32 mouse cellular contexts compared by ENCODE assay signal in the genomic region with DNA sequence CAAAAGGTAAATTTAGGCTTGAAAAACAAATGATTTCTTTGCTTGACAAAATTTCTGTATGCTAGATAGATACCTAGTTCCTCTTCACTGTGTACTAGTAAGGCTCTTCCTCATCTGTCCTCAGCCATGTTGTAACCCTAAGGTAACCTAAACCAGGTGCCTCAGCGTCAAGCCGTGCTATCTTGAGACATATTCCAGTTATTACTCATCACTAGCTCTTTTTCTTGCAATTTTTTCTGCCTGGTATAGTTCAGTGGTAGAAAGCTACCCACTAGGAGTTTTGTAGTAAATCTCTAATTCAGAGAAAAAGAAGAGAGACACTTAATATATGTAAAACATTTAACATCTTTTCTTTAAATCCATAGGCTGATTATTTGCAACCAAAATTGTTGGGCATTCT. TPM values are rescaled to one million over a fixed set of nuclear protein-coding genes. Genes with fewer than 3 reads are reported as not detected.
"Had no signal": no experiment of that assay in that cellular context is flagged by ENCODE, and none has a peak within 500 bp of the region (broad histone marks: within the 10 kb centered on the region; RNA-seq: fewer than 3 reads in every experiment).

No protein-coding gene starts in this region.

- H3K4me2 ChIP-seq: limb, embryonic 12.5 days; limb, embryonic 13.5 days; limb, embryonic 15.5 days; liver, embryonic 11.5 days; liver, embryonic 12.5 days; liver, embryonic 13.5 days; liver, embryonic 15.5 days; lung, embryonic 14.5 days; lung, embryonic 15.5 days; midbrain, embryonic 11.5 days; midbrain, embryonic 12.5 days; midbrain, embryonic 13.5 days; midbrain, embryonic 15.5 days; neural tube, embryonic 12.5 days had no signal

- H3K4me3 ChIP-seq: limb, embryonic 10.5 days; limb, embryonic 12.5 days; limb, embryonic 13.5 days; limb, embryonic 15.5 days; liver, embryonic 12.5 days; liver, embryonic 13.5 days; liver, embryonic 15.5 days; lung, embryonic 15.5 days; megakaryocyte, embryonic 14.5 days; midbrain, embryonic 10.5 days; midbrain, embryonic 12.5 days; midbrain, embryonic 13.5 days; midbrain, embryonic 15.5 days; myocyte; neural tube, embryonic 12.5 days had no signal

- H3K9ac ChIP-seq: limb, embryonic 12.5 days; limb, embryonic 13.5 days; limb, embryonic 15.5 days; liver, embryonic 12.5 days; liver, embryonic 13.5 days; liver, embryonic 14.5 days; liver, embryonic 15.5 days; liver, postnatal 0 days; lung, embryonic 14.5 days; lung, embryonic 15.5 days; midbrain, embryonic 12.5 days; midbrain, embryonic 13.5 days; midbrain, embryonic 15.5 days; neural tube, embryonic 12.5 days had no signal

- H3K4me1 ChIP-seq: limb, embryonic 10.5 days; limb, embryonic 12.5 days; limb, embryonic 13.5 days; limb, embryonic 15.5 days; liver, embryonic 12.5 days; liver, embryonic 13.5 days; liver, embryonic 15.5 days; lung, embryonic 15.5 days; megakaryocyte, embryonic 14.5 days; midbrain, embryonic 10.5 days; midbrain, embryonic 12.5 days; midbrain, embryonic 13.5 days; midbrain, embryonic 15.5 days; neural tube, embryonic 12.5 days had no signal

- H3K27me3 ChIP-seq: limb, embryonic 12.5 days; limb, embryonic 13.5 days; limb, embryonic 15.5 days; liver, embryonic 12.5 days; liver, embryonic 13.5 days; liver, embryonic 15.5 days; lung, embryonic 15.5 days; megakaryocyte, embryonic 14.5 days; midbrain, embryonic 12.5 days; midbrain, embryonic 13.5 days; midbrain, embryonic 15.5 days; neural tube, embryonic 12.5 days had no signal

- H3K27ac ChIP-seq: limb, embryonic 10.5 days; limb, embryonic 12.5 days; limb, embryonic 13.5 days; limb, embryonic 15.5 days; liver, embryonic 12.5 days; liver, embryonic 13.5 days; liver, embryonic 14.5 days; liver, embryonic 15.5 days; lung, embryonic 15.5 days; macrophage; midbrain, embryonic 10.5 days; midbrain, embryonic 12.5 days; midbrain, embryonic 13.5 days; midbrain, embryonic 15.5 days; neural tube, embryonic 12.5 days had no signal

- H3K9me3 ChIP-seq: limb, embryonic 10.5 days; limb, embryonic 12.5 days; limb, embryonic 13.5 days; limb, embryonic 15.5 days; liver, embryonic 12.5 days; liver, embryonic 13.5 days; liver, embryonic 15.5 days; lung, embryonic 15.5 days; megakaryocyte, embryonic 14.5 days; midbrain, embryonic 10.5 days; midbrain, embryonic 12.5 days; midbrain, embryonic 13.5 days; midbrain, embryonic 15.5 days; neural tube, embryonic 12.5 days had no signal

- DNase-seq: left cerebral cortex, postnatal 4 days; liver; liver, embryonic 13.5 days; liver, postnatal 0 days; lung, adult 18-20 months; lung, adult 2 months; lung, embryonic 14.5 days; lung, postnatal 10 days; lung, postnatal 14 days; lung, postnatal 36 days; lung, postnatal 4 days; midbrain, embryonic 14.5 days had no signal

- ATAC-seq: liver, embryonic 12.5 days; liver, postnatal 0 days; lung, postnatal 0 days; midbrain, embryonic 13.5 days; midbrain, embryonic 15.5 days; midbrain, embryonic 16.5 days had no signal

RNA-seq across cellular contexts. Expression of a gene that starts 37.6 kb away (rescaled TPM):
- polyA plus RNA-seq: myocyte had no signal
